Mouse (Mus musculus) heart, adult 9 months (tissue): ENCODE measurements around the gene Setd2.

Experiments used
- DNase-seq, 2 experiments: peaks; one replicate each; pipeline ENCODE4 v3.0.0; 2022; ENCODE audit warnings: low spot score in 2 of 2

The Setd2 gene

DNA sequence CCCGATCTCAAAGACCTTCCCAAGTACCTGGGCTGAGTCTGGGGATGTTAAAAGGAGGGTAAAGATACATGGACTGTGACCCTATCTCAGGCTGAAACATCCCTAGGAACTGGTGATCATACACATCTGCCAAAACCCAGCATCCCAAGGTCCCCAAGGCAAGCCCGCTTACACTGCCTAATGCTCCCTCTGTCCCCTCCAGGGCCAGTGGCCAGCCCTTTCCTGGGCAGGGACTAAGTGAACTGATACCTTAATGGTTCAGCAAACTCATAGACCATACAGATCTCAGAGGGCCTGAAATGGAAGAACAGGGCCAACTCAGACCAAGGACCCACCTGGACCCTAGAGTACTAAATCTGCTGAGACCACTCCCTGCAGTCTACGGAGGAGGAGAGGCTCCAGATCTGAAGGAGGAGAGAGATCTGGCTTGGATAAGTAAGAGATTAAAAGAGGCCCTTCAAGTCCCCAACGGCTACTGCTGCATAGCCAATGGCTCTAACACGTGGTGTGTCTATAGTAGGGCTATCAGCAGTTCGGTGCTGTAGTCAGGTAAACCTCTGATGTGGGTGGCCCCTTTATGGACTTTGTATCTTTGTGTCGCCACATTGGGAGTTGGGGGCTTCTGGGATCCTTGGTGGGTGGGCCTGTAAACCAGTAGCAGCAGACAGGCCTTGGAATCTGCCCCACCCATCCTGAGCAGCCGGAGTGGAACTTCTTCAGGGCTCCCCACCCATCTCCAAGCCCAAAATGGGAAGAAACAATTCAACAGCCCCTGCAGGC, 91.2 kb downstream of the Setd2 start:
- DNase-seq, result no peak

GRCm38 (mm10) chr9:110624361-110625166, 92.2 kb downstream of the Setd2 start, which contains the start of gene Nradd:
Gene Nradd (minus strand): TSS chr9:110624452.
- DNase-seq, result peak; percentile 85 to 88

GRCm38 (mm10) chr9:110625350-110625908, 93.0 kb downstream of the Setd2 start:
- DNase-seq, result no peak

GRCm38 (mm10) chr9:110630171-110630570, 97.8 kb downstream of the Setd2 start:
- no peak for DNase-seq

DNA sequence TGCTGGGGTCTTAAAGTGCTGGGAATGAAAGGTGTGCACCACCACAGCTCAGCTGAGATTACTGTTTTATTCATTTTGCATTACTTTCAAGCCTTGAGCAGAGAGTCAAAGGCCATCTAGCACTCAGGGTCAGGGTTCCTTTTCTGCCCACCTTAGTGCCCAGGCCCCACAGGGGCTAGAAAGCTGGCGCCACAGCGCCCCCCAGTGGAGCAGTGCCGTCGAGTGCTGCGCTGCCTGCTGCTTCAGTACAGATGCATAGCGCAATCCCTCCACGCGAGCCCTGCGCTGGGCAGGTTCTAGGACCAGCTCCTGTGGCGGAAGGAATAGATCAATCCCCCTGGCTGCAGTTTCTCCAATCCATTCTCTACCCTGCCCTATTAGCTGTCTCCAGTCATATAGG, 98.8 kb downstream of the Setd2 start:
- no peak for DNase-seq

DNA sequence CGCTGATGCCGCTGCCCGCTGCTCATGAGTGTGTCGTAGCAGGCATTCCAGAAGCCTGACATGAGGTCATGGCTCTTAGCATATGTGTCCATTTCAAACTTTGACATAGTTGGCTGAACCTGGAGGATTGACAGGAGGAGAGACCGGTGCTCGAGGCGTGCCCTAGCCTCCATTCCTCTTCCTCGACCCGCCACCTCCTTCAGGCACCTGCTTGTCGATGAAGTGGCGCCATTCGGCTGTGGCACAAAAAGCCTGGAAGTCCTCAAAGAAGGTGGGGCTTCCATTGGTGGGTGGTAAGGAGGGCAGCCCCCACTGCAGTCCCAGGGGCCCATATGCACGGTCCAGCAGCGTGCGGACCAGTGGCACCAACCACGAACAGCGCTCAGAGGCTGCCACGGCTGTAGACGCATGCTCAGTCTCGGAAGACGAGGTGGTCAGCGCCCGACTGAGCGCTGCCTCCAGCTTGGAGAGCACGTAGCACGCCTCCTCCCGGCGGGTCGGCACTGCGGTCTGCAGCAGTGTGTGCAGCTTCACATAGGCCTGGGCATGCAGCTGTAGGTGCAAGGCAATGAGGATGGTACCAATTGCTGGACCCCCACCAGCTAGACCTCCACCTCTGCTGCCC, 99.4 kb downstream of the Setd2 start:
- no peak for DNase-seq

DNA sequence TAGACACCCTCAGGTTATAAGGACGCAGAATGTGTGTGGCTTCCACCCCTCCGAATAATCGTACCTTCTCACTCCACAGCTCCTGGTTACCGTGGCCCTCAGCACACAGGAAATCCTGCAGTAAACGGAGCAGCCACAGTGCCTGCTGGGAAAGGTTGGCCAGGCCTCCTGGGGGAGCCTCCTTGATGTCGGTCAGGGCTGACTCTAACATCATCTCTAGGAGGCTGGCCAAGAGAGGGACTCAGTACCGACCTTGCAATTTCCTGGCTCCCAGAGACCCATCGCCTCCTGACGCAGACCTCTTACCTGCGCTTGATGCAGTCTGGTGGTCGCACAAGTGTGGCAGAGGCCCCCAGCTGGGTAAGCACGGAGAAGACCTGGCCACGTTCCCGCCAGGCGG, 100.3 kb downstream of the Setd2 start:
- DNase-seq, result no peak

DNA sequence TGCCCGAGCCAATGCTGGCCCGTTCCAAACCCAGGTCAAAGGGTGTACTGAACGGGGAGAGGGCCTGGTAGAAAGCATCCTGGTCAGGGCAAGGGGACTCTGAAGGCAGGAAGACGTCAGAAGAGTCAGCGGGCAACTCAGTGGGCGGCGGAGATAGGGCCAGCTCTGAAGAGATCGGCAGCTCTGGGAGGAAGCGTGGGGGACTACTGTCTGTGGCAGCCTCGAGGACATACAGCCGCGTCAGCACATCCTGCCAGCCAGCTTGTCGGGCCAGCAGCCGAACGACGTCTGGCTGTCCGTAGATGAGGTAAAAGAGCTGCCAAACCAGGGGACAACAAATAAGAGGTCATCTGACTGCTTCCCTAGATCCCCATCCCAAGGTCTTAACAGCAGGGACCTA, 101.5 kb downstream of the Setd2 start:
- DNase-seq, result no peak

- DNase-seq, result peak; percentile 55 to 77
Measured at GRCm38 (mm10) chr9:110635225-110635624, 102.8 kb downstream of the Setd2 start.

- DNase-seq, result no peak
Measured at GRCm38 (mm10) chr9:110638611-110639021, 106.2 kb downstream of the Setd2 start.

DNA sequence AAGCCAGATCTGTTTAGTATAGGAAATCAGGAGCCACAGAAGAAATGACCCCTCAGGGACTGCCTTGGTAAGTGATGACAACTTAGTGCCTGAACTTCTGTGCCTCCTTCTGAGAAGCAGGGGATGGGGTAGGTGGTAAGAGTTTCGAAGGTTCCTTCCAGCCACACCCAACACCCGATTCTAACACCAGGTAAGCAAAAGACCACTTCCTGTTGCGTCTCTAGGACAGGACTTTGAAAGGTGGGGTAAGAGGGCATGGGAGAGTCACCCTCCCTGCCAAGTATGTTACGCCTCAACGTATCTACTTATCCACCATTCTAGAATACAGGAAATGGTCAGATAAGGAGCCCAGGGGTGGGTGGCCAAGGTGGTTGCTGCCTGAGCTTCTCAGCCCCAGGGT, 108.6 kb downstream of the Setd2 start:
- DNase-seq, result no peak

DNA sequence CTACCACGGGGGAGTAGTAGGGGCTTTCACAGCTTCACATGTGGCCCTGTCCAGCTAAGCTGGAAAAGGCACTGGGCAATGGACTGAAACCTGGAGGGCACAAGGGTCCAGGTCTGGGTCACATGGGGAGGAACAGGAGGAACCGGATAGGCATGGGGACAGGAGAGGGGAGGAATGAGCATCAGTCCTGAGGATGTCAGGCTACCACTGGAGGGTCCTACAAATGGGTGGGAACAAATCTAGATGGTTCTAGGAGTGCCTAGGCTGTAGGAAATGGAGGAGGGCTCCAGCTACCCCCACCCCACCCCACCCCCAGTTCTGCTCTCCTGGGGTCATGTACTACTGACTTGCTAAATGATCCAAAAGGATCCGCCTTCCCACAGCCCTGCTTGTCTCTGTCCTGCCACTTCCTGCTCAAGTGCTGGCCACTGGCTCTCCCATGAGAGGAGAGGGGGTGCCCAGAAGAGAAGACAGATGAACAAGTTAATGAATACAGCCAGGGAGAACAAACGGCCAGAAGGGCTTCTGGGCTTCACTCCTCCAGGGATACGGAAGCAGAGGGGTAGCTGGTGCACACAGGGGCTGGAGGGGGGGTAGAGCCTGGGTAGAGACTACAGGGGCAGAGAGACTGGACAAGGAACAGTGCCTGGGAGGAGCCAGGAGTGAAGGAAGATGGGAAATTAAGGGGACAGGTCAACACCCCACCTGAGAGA, 110.6 kb downstream of the Setd2 start:
- no peak for DNase-seq

- no peak for DNase-seq
Measured at GRCm38 (mm10) chr9:110643787-110644186, 111.4 kb downstream of the Setd2 start.

DNA sequence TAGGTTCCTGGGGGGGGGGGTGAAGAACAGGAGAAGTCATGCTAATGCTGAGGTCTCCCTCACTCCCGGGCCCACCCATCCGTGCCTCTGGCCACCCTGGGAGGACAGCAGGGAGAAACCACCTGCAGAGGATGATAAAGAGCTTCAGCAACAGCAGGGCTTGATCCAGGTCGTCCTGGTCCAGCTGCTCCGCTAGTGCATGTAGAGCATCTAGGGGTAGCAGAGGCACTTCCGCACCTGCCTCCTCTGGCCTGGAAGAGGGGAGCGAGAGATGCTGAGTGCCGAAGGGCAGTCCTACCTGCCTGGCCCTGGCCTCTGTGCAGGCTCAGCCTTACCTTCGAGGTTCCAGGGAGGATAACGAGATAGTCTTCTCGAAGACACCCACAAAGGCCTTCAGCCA, 111.9 kb downstream of the Setd2 start:
- no peak for DNase-seq

DNA sequence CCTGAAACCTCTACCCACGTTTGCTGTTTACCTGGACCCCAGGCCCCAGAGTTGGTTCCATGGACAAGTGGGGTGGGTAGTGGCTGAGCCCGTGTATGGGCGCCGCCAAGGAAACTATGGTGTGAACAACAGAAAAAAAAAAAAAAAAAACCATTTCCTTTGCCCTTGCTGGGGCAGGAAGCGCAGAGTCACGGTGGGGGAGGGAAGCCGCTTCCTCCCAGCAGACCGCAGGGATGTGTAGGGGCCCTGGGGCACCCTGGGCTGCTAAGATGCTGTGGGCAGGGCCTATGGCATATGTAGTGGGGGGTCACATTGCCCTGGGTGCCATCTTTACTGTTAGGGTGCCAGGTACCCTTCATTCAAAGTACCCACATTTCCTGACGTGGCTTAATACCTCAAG, 112.8 kb downstream of the Setd2 start:
- DNase-seq, result no peak

- DNase-seq, result no peak
Measured at GRCm38 (mm10) chr9:110649775-110650174, 117.4 kb downstream of the Setd2 start.

DNA sequence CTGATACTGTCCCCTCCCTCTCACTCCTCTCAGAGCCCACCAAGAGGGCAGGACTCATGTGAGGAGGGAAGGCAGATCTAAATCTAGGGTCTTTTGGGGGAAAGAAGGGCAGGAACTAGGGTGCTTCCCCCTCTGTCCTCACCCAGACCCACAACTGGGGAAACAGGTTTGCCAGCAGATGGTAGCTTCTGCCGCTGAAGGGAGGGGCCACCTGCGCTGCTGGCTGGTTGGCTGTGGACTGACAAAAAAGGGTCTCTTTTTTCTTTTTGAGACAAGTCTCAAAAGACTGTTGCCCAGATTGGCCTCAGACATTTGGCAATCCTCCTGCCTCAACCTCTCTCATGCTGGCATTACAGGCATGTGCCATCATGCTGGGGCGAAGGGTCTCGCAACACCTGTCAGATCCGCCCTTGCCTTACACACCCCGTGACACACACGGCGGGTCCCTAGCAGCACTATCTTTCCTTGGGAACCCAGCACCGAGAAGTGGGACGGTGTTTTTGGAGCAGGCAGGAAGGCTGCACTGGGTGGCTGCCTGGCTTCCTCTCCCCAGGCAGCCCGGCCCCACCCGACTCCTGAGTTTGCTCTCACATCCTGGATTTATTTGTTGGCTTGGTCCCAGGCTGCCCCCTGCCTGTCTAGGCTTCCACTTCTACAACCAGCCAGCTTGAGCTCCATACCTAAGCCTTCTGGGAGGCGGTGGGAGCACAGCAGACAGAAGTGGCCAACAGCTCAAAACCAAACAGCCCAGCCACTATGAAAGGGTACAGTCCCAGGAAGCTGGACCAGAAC, 119.7 kb downstream of the Setd2 start:
- DNase-seq, result peak in 1 of 2 experiments; percentile 71

DNA sequence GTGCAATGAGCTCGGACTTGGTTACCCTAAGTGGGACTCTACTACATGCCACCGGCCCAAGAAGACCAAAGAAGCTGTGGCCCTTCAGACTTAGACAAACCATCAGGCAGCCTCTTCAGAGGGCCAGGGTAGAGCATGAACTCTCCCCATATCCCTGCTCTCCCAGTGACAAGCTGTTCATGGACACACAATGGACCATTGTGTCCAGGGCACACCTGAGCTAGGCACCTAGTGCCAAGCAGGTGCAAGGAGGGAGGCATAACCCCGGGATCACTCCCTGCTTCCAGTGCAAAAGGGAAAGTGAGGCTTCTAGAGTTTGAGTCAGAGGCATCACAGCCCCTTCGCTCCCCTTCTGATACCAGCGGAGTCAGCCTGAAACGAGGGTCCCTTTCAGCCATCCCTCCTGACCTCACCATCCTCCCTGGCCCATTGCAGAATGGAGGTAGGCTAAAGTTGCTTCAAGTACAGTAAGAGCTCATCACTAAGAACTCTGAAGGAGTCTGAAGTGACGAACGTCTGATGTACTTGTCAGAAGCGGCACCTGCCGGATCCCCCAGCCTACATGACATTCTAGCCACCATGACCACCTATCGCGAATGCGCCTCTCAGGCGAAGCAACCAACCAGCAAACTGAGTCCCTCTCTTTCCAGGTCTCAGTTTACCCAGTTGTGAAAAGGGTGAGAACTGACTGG, 120.7 kb downstream of the Setd2 start:
- no peak for DNase-seq

- DNase-seq, result peak; percentile 97
Measured at GRCm38 (mm10) chr9:110653655-110654461, 121.5 kb downstream of the Setd2 start, which contains the start of gene Nbeal2. Gene Nbeal2 (minus strand): TSS chr9:110654161.
